Mouse (Mus musculus) brain, adult 2 months (tissue): ENCODE results near the gene Psma6.

ENCODE experiments used
- DNase-seq: peaks from one replicate; pipeline ENCODE4 v3.0.0; 2011; ENCODE audit warnings: low read depth, low spot score

The Psma6 gene

DNA sequence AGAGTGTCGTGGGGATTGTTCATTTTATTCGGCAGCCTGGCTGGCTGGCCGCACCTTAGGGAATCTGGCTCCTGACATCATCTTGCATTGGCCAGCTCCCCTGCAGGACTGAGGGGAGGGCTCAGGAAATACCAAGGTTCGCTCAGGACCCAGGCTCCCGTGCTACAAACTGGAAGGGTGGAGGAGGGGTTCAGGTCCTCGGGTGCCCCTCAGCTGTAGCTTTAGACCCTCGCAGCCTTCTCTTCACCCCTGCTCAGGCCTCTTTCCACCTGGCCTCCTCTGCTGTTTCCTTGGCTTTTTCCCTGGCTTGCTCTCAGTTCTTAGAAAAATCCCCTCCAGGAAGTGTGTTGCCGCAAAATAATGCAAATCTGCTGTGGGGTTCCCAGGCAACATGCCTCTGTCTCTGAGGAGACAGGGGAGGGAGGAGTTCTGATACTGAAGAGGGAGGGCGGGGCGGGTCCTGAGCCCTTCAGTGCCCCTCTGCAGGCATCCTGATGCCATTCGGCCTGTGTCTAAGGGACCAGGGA, 54.7 kb downstream of the Psma6 start:
- DNase-seq, result peak; percentile 26

DNA sequence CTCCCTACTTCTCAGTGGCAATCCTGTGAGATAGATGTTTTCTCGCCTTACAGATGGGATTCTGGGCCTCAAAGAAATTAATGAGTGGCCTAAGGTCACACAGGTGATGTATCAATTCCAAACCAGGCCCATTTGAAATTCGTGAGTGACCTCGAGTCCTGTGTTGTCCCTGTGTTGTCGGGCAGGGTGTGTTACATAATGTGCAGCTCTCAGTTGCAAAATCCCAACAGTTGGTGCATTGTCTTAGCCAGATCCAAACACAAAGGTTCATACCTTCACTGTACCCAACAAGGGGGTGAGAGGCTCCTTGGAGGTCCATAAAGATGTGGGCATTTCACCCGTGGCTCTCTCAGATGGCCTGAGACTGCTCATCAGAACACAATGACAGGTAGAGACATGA, 56.4 kb downstream of the Psma6 start:
- DNase-seq, result no peak

DNA sequence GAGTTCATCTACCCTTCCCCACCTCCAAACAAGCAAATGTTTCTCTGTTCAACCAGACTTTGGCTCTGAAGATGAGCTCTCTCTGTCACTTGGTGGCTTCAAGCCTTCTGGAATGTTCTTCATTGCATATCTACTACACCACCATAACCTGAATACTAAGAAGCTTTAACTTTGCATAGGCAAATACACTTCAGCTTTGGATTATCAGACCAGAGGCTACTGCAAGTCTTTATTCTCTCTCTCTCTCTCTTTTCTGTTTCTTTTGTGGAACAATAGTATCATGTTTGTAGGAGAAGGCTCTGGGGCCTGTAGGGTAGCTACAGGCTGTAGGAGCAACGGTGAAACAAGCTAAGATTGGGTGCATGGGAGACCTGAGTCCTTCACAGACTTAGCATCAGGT, 58.2 kb downstream of the Psma6 start:
- DNase-seq, result no peak

DNA sequence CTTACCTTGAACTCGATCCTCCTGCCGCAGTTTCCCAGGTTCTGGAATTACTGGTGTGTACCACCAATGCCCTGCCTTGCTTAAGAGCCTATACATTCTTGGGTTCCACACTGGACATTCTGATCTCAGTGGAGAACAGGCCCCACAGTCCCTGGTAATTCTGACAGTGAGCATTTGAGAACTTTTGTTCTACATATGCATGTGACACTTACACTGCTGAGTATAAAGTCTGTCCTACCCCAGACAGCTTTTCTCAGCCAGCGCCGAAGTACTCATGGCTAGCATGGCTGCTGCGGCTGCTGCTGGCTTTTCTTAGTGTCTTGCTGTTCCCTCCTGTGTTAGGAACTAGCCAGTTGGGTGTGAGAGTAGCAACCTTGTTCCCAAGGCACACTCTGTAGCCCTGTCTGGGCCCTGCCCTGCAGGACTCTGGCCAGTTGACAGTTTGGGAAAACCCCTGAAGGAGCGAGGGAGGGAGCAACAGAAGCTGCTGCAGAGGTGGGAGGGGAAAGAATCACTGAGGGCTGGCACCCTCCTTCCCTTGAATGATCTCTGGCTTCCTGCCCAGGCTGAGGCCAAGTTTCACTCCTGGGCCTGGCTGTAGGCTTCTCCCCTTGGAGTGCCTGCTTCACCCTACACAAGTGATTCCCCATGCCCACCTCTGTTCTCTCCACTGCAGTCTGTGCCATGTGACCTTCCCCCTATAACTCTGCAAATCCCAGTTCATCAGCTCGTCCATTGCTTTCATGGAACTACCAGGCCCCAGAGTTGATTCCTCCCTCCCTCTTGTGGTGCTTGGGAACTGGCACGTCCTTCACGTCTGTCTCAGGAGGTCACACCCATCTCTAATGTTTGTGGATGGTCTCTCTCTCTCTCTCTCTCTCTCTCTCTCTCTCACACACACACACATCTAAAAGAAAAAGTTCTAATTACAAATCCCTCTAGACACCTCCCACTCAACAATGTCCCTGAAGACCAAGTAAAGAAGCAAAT, 59.1 kb downstream of the Psma6 start:
- DNase-seq, result peak; percentile 47

DNA sequence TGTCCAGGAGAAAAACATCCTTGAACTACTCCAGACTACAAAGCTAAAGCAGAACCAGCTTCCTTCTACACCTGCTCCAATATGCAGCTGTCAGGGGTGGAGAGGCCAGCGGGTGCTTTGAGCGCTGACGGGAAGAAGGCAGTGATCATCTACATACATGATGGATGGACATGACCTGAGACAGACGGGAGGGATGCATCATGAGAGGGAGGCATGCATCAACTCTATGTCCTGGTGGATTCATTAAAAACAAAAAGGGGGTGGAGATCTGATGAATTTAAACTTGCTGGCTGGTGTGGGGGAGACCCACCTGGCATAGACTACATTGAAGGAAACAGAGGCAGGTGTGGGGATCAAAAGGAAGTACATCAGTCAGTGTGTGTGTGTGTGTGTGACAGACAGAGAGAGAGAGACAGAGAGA, 60.0 kb downstream of the Psma6 start:
- no peak for DNase-seq

DNA sequence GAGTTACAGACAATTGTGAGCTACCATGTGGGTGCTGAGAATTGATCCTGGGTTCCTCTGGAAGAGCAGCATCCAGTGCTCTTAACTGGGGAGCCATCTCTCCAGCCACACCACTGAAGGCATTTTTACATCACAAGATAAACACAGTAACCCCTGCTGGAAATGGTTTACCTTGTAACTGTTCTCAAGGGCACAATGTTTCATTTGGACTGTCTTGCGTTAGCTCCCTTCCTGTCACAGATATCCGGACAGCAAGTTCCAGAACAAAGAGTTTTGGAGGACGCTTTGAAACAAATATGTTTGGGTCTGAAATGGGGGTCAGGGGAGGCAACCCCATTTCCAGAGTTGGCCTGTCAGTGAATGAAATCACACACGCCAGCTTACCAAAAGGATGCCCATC, 61.6 kb downstream of the Psma6 start:
- DNase-seq, result no peak

DNA sequence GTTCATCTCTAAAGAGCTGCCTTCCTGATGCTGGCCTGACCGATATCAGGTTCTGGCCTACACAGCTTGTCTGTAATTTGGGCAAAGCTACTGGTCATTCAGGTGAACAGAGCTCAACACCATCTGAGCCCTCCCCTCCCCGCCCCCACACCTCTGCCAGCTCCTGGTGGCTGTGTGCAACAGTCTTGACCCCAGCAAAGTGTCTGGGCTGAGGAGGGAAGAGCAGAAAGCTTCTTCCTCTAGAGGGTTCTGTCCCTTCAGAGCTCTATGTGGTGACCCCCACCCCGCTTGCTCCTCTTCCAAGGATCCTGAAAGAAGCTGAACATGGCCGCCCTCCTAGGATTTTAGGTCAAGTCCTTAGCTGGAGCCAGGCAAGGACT, 62.3 kb downstream of the Psma6 start:
- no peak for DNase-seq

DNA sequence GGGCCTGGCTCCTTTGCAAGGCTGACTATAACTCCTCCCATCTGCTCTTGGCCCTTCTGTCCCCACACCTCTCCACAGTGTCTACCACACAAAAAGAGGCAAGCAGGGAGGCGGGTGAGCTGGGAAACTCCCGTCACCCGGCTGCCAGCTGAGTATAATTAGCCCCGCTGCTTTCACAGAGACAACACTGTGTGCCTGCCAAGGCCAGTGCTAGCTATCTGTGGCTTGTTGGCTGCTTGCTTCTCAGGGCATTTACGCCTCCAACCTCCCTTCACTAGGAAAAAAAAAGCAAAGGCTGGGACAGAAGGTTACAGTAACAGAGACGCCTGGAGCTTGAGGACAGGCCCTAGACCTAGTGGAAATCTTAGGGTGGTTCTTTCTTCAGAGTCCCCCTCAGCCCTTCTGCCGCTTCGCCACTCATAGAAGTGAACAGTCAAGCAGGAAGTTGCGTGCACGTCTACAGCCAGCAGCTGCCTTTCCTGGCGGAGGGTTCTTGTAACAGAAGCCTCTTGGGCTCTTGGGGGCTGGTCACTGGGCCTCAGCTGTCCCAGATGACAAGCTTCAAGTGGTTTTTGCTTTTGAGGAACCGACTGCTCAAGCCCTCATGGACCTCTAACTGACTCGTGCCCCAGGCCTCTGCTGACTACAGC, 62.8 kb downstream of the Psma6 start:
- DNase-seq, result peak; percentile 97

DNA sequence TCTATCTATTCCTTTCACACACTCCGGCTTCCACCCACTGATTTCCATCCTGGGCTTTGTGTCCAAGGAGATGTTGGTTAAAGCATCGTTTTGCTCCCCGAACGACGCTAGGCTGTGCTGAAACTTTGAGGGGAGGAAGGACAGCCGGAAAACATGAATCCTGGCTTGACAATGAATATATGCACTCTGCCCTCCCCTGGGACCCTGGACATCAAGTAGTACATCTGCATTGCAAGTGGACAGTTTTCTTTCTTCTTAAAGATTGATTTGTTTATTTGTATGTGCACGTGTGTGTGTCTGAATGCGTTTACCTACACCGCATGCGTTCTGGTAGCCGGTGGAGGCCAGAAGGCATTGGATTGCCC, 63.4 kb downstream of the Psma6 start:
- DNase-seq, result no peak

DNA sequence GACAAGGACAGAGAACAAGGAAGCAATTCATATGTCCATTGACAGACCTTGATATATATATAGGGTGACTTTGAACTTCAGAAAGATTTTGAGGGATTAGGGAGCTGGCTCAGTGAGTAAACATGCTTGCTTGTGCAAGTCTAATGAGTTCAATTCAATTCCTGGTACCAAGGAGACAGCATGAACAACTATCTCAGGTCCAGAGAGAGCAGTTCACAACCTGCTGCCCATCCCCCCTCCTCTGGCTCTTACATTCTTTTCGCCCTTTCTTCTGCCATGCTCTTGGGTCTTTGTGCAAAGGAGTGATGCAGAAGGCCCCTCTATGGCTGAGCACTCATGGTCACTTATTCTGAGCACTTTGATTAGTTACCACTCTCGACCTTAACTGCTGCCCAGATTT, 64.4 kb downstream of the Psma6 start:
- DNase-seq, result no peak

DNA sequence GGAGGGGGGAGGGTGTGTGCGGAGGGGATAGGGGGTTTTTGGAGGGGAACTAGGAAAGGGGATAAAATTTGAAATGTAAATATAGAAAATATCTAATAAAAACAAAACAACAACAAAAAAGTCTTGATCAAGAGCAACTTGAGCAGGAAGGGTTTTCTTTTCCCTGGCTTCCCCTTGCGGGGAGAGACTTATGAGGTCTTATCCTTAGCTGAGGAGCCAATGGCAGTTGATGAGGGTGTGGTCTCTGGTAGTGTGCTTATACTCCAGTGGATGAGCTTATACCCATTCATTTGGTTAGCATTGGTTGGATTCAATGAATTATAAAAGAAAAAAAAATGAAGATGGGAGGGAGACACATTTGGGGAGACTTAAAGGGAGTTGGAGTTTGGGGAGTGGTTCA, 65.0 kb downstream of the Psma6 start:
- no peak for DNase-seq

DNA sequence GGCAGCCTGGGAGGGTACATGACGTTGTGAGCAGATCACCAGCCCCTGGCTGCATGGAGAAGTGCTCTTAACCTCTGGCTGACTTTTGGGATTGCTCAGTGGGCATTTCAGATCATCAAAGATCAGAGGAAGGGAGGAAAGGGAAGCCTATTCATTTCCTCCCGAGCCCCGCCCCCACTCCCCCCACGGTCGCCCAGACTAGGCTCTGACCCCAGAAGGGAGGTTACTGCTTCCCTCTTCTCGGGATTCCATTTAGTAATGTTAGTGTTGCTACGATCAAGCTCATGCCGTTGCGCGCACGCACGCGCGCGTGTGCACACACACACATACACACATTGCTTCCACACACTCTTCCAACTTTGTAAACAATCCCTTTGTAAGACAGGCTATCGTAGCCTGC, 66.4 kb downstream of the Psma6 start:
- DNase-seq, result no peak

DNA sequence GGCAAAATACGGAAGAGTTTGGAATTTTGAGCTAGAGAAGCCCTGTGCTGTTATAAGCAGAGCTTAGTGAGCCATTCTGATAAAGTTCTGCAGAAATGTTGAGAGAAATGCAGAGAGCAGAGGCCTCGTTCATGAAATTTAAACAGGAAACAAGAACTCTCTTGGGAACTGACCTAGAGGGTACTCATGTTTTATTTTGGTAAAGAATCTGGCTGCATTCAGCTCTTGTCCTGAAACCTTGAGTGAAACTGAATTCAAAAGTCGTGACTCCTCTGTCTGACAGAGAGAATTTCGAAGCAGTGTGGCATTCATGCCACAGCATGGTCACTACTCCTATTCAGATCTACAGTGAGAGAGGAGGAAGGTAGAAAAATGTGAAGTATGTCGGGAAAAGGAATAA, 68.8 kb downstream of the Psma6 start:
- no peak for DNase-seq

DNA sequence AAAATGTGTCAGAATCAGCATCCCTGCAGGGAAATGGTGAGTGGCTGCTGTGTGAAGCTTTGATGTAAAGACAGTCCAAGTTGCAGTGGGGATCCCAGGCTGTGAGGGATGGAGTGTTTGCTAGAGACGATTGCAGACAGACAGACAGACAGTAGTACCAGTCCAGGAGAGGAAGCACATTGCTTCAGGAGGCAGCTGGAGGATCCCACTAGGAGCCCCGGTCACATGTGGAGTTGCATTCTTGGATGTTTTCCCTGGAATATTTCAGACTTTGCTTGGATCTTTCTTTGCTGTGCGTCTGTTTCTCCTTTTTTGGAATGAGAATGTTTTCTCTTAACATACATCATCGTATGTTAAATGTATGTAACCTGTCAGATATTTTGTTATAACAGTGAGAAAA, 69.9 kb downstream of the Psma6 start:
- DNase-seq, result no peak

DNA sequence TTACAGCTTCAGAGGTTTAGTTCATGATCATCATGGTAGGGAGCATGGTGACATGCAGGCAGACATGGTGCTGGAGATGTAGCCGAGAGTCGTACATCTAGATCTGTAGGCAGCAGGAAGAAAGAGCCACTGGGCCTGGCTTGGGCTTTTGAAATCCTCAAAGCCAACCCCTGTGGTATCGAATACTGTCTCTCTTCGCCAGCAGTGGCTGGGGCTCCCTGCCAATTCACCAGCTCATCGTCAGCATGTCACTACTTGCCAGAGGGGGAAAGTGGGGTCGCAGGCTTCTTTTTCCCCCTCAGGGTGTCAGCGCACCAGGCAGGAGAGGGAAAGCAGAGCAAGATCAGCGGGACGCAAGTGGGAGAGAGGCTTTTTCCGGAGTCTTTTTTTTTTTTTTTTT, 71.2 kb downstream of the Psma6 start:
- no peak for DNase-seq

DNA sequence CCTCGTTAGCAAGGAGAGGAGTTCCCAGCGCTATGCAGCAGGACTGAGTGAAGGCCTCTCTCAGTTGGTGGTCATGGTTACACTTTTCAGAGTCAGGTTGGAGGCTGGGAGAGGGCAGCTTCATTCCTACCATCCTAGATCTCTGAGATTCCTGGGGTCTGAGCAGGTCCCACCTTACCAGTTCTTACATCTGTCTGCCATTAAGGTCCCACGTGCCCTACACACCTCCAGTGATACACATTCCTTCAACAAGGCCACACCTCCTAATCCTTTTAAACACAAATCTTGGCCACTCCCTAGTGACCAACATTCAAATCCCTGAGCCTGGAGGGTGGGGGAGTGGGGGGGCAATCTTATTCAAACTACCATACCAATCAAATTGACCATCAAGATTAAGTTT, 72.1 kb downstream of the Psma6 start:
- no peak for DNase-seq

DNA sequence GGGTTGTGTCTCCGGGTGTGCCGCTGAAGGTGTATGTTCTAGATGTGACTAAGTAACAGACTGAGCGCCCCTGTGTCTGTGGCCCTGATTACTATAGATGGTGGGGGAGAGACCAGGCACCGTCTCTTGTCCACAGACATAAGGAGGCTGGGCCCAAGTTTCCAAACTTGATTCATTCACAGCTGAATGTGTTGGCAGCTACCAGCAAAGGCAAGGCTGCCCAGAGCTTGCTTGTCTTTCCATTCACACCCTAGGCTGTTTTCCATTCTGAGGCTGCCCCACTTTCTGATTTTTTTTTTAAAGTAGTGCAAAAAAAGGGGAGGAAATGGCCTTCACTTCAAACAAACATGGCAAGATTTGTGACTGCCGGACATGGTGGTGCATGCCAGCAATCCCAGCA, 72.9 kb downstream of the Psma6 start:
- peak; percentile 56 for DNase-seq

DNA sequence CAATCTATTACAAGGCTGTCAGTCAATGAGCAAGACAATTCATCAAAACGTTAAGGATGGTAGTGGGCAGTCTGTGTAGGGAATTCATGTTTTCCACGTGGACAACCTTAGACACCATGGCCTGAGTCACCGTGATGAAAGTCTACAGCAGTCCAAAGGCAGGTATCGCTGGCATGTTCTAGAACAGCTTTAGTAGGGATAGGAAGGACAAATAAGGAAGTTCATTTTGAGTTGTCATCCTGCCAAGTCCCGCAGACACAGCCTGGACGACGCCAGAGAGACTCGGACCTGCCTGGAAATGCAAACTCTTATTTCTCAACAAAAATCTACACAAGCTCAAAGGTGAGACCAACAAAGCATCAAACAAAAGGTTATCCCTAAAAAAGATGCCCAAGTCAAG, 75.7 kb downstream of the Psma6 start:
- DNase-seq, result no peak

DNA sequence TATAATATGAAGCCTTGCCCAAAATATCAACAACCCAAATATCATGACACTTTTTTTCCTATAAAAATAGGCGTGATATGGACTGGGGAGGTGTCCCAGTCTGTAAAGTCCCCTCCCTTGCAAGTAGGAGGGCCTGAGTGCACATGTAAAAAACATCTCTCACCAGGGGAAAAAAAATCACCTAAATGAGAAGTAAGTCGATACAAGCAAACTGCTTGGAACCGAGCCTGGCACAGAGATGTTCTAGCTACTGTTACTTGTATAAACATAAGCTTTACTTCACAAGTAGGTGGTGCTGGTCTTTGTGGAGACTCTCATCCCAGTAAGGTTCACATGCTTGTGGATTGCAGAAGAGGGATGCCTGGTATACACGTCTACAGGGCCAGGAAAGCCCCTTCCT, 76.9 kb downstream of the Psma6 start:
- peak; percentile 19 for DNase-seq

DNA sequence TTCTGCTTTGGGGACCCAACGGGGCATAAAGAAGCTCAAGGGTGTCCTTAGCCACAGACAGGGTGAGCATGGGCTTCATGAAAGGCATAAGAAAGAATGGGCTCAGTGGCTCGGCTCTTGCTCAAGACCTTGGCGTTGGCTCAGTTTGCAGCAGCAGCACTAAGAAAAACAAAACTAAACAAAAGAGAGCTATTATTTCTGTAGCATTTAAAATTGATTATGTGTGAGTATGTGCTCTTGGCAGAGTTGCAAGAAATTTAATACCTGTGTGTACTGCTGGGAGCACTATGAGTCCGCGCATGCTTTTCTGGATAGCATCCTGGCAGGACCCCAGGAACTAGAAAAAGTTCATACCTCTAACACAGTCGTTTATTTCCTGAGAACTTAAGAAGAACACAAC, 77.7 kb downstream of the Psma6 start:
- no peak for DNase-seq

DNA sequence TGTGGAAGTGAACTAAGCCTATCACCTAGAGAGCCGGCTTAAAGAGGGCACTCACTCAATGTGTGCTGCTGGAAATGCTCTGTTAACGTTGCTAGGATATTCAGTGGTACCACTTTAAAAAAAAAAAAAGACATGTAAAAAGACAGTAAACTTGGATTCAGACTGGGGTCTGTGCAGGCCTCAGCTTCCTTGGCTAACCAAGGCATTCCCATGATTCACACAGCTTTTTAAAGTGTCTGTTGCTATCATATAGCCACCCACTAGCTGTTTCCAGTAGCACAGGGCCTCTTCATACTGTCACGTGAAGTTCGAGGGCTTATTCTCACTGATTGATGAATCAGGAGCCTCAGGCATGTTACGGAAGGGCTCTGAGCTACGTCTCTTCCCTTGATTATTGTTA, 78.4 kb downstream of the Psma6 start:
- DNase-seq, result peak; percentile 58

DNA sequence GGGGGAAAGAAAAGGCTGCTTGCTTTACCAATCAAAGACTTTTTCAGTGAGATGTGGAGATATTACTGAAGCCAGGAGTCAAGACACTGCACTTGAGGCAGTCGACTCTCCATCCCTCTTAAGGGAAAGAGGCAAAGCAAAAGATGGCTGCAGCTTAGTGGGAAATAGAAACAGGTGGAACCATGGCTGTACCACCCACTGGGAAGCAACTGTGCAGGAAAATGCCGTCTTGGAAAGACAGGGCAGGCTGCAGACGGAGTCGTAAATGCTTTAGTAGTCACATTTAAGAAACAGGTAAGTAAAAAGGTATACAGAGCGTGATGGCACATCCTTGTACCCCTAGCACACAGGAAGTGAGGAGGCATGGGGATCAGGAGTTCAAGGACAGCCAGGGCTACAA, 79.1 kb downstream of the Psma6 start:
- peak; percentile 68 for DNase-seq
